Mouse (Mus musculus) limb, embryonic 10.5 days (tissue): ENCODE measurements around the gene Glt28d2. TPM values are rescaled to one million over a fixed set of nuclear protein-coding genes. Genes with fewer than 3 reads are reported as not detected.

ENCODE experiments used
- DNase-seq: peaks from one replicate; pipeline ENCODE4 v3.0.0-alpha.2; 2017; ENCODE audit warnings: low spot score
- H3K27ac ChIP-seq: fragments of 300-500 bp; sonication (generic); 2 replicates; pipeline ENCODE4 v1.5.1; 2016; ENCODE audit warnings: mild to moderate bottlenecking
- H3K27me3 ChIP-seq: fragments of 300-500 bp; sonication (generic); 2 replicates; pipeline ENCODE4 v1.6.1; 2016; ENCODE audit warnings: low read depth, mild to moderate bottlenecking; ENCODE audit not compliant: poor library complexity, severe bottlenecking
- H3K36me3 ChIP-seq: fragments of 300-500 bp; sonication (generic); 2 replicates; pipeline ENCODE4 v1.6.1; 2016; ENCODE audit warnings: mild to moderate bottlenecking, moderate library complexity
- H3K4me1 ChIP-seq: fragments of 300-500 bp; sonication (generic); 2 replicates; pipeline ENCODE4 v1.6.1; 2016
- H3K4me3 ChIP-seq: fragments of 300-500 bp; sonication (generic); 2 replicates; pipeline ENCODE4 v1.5.1; 2016; ENCODE audit warnings: mild to moderate bottlenecking, moderate library complexity
- H3K9me3 ChIP-seq: fragments of 300-500 bp; sonication (generic); replicated peaks from 2 replicates; pipeline ENCODE4 v1.6.1; 2016; ENCODE audit warnings: mild to moderate bottlenecking
- WGBS: fragments of 180-500 bp; shearing (Covaris S2); methylation state at CpG from one replicate; pipeline ENCODE4 v1.1.7; 2016; 5-methylcytosine and 5-hydroxymethylcytosine counted together
- polyA plus RNA-seq: library from polyadenylated mRNA; unstranded; fragments of >200 nt; fragmentation: Nextera tagmentation; extraction: Ambion mirVana; gene quantifications from 2 replicates; pipeline ENCODE4 v1.2.1, GENCODE M21; 2016

The Glt28d2 gene
- polyA plus RNA-seq, 1 experiment from 2014 or later, result 0.85 TPM

DNA sequence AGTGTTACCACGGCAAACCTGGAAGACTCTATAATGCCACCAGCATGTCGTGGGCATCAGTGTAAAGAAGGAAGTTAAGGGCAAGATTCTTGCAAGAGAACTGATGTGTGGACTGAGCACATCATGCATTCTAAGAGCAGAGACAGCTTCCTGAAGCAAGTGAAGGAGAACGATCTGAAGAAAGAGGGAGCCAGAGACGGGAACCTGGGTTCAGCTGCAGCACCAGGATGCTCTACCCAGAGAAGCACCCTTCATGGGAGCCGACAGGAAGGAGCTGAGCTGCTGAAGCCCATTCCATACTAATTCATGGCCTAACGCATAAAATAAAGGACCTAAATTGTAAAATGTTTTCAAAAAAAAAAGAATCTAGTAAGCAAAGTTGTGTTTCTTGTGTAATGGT is 27.5 kb upstream of the Glt28d2 start:
- no peaks in the 10 kb centered on the region for H3K9me3 ChIP-seq
- H3K27ac ChIP-seq, result no peak overlapping the region
- H3K36me3 ChIP-seq, result no peaks in the 10 kb centered on the region
- DNase-seq, result no peak
- H3K4me3 ChIP-seq, result no peak overlapping the region
- 95% methylated on average over 6 of the region's 6 CpGs for WGBS
- H3K4me1 ChIP-seq, result no peaks in the 10 kb centered on the region
- H3K27me3 ChIP-seq, result no peaks in the 10 kb centered on the region

DNA sequence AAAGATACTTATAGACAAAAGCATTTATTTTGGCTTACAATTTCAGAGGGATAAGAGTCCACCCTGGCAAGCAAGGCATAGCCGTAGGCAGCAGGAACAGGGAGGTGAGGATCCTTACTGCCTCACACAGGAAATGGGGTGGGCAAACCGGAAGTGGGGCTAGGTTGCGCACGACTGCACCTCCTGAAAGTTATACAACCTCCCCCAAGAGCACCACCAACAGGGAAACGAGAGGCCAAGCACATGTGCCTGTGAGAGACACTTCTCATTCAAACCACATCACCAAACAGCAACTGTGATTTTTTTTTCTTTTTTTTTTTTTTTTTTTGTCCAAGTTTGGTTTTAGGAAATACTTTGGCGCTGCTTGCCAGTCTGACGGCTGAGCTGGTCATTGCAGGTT is 19.8 kb upstream of the Glt28d2 start:
- no peak for DNase-seq
- no peaks in the 10 kb centered on the region for H3K4me1 ChIP-seq
- no peaks in the 10 kb centered on the region for H3K36me3 ChIP-seq
- no peak overlapping the region for H3K27ac ChIP-seq
- H3K27me3 ChIP-seq, result no peaks in the 10 kb centered on the region
- H3K9me3 ChIP-seq, result no peaks in the 10 kb centered on the region
- H3K4me3 ChIP-seq, result no peak overlapping the region
- 88% methylated on average over 7 of the region's 7 CpGs for WGBS

DNA sequence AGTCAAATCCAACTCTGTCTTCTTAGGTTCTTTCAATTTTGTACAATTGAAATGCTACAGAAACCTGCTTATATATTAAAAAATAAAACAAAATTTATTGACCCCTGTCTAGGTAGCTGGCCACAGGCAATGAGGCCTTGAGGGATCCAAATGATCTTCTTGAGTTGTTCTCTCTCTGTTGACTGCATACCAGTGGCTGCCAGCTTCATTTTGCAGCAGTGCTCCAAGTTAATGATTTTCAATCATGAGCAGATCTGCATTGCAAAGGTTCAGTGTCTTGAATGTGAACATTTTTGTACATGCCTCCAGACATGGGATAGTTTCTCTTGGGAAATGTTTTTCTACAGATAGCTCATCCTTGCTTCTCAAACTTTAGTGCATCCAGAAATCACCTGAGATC is 17.1 kb upstream of the Glt28d2 start:
- no peaks in the 10 kb centered on the region for H3K4me1 ChIP-seq

DNA sequence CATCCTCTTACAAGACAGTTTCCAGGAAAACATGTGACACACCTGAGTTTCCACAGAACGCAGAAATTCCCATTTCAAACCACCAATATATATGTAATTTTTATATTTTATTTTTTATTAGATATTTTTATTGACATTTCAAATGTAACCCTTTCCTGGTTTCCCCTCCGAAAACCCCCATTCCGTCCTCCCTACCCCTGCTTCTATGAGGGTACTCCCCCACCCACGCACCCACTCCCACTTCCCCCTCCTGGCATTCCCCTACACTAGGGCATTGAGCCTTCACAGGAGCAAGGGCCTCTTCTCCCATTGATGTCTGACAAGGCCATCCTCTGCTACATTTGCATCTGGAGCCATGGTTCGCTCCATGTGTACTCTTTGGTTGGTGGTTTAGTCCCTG is 7.7 kb upstream of the Glt28d2 start:
- Histone ChIP-seq H3K36me3 (no peaks in the 10 kb centered on the region), H3K4me1 (no peaks in the 10 kb centered on the region), H3K27ac (no peak overlapping the region), H3K9me3 (no peaks in the 10 kb centered on the region), H3K4me3 (no peak overlapping the region), H3K27me3 (no peaks in the 10 kb centered on the region)
- DNase-seq, result no peak
- whole genome bisulfite sequencing, result 91% methylated on average over 5 of the region's 5 CpGs

More for the DNA sequence above, 17.1 kb upstream of the Glt28d2 start:
- Histone ChIP-seq H3K9me3 (no peaks in the 10 kb centered on the region), H3K27me3 (no peaks in the 10 kb centered on the region), H3K27ac (no peak overlapping the region), H3K4me3 (no peak overlapping the region), H3K36me3 (no peaks in the 10 kb centered on the region)
- DNase-seq, result no peak

DNA sequence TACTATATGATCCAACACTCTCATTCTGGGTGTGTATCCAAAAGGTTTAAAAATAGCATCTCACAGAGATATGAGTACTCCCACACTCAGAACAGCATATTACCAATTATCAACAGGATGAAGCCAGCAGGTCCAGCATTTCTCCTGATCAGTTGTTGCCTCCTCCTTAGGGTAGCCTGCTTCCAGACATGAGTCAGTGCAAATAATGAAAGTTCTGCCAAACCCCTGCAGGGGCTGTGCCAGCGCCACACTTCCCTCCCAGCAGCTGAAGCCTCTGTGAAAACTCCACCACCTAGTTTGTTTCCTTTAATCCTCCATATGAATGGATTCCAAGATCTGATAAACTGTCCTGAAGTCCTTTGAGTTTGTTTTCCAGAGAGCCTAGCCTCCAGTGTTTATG is 4.3 kb upstream of the Glt28d2 start:
- WGBS, result 77% methylated on average over 1 of the region's 1 CpGs
- DNase-seq, result no peak
- no peaks in the 10 kb centered on the region for H3K9me3 ChIP-seq
- no peak overlapping the region for H3K27ac ChIP-seq
- no peaks in the 10 kb centered on the region for H3K36me3 ChIP-seq
- no peak overlapping the region for H3K4me3 ChIP-seq
- H3K4me1 ChIP-seq, result peaks cover 18% of the 10 kb centered on the region
- H3K27me3 ChIP-seq, result peaks cover 25% of the 10 kb centered on the region

DNA sequence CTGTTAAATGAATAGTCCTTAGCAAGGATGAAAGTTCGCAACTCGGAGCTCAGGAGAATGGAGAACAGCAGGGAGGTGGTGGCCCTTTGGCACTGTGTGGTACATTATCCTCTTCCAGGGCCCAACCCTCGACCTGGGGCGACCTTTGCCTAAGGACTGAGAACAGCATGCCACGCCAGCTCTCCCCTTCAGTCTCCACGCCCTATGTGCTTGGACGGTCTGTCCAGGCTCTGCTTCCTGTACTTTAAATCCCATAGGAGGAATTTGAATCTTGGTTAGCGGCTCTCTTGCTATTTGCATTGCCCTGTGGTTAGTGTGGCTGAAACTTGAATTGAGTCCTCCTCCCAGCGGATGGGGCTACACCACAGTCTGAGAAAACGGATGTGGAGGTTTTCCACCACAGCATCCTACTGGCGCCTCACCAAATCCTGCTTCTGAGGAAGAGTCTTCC is 930 bp upstream of the Glt28d2 start:
- Histone ChIP-seq H3K4me3 (peak overlapping the region; percentile 65), H3K27me3 (peaks cover 43% of the 10 kb centered on the region), H3K9me3 (no peaks in the 10 kb centered on the region), H3K36me3 (no peaks in the 10 kb centered on the region), H3K27ac (no peak overlapping the region), H3K4me1 (peaks cover 19% of the 10 kb centered on the region)
- peak; percentile 35 for DNase-seq
- WGBS, result 14% methylated on average over 11 of the region's 11 CpGs

DNA sequence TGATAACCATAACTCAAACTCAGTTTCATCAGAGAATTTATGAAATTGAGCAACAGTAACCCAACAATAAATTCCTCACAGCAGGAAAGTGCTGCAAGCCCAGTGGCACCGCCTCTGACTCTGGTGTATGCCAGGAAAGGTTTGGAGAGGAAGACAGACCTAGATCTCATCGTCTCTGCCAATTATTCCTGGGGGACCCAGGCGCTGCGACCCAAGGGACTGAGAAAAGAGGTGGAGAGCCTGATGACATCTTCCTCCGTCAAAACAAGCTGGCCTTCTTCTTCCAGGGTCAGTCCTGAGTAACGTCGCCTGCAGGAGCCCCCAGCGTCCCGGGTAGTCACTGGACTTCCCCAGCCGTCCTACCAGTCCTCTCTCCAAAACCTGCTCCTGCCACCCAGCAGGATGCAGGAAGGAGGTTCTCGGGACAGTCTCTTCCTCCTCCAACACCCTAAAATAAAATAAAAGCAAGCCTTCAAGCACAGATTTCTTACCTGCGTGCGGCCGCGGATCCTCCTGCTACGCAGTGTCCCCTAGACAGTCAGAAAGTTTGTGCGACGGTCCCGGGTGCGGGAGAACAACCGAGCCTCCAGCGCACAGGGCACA is 579 bp downstream of the Glt28d2 start:
- Histone ChIP-seq H3K4me1 (peaks cover 19% of the 10 kb centered on the region), H3K36me3 (no peaks in the 10 kb centered on the region), H3K4me3 (peak overlapping the region; percentile 65), H3K27me3 (peaks cover 43% of the 10 kb centered on the region), H3K9me3 (no peaks in the 10 kb centered on the region), H3K27ac (peak overlapping the region; percentile 76)
- WGBS, result 3% methylated on average over 22 of the region's 22 CpGs
- peak; percentile 34 for DNase-seq

DNA sequence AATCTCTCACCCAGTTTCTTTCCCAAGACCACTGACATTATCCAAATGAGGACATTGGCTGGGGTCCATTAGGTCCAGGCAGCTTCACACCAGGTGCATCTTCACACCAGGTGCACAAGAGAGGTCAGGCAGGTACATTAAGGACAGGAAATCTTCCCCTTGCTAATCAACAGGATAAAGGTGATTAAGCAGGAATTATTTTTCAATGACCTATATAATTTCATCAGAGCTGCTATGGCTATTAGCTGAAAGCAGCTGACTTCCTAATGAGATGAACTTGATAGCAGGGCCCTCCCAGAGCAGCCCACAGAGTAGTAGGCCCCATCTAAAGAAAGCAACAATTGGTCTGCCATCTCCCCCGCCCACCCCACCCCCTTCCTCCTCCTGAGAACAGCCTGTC is 1.4 kb downstream of the Glt28d2 start:
- WGBS, result 42% methylated on average over 1 of the region's 1 CpGs
- Histone ChIP-seq H3K27me3 (peaks cover 43% of the 10 kb centered on the region), H3K9me3 (no peaks in the 10 kb centered on the region), H3K27ac (no peak overlapping the region), H3K4me1 (peaks cover 19% of the 10 kb centered on the region), H3K4me3 (no peak overlapping the region), H3K36me3 (no peaks in the 10 kb centered on the region)
- DNase-seq, result no peak

DNA sequence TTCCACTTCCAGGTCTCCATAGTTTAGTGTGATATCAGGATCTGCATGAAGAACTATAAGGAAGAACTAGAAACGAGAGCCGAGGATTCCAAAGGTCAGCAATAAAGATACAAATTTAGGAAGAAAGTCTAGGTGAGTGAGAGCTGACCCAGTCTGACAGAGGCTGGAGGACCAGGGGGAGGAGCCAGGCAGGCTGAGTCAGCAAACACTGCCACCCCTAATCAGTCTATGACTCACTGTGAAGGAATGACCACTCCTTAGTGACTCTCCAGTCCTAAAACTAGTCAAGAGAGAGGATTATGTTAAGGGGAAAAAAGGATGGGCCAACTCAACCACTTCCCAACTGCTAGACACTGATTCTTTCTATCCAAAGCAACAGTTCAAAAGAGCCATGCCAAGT is 6.6 kb downstream of the Glt28d2 start:
- Histone ChIP-seq H3K4me1 (no peaks in the 10 kb centered on the region), H3K9me3 (no peaks in the 10 kb centered on the region), H3K27ac (no peak overlapping the region), H3K4me3 (no peak overlapping the region), H3K36me3 (no peaks in the 10 kb centered on the region), H3K27me3 (peaks cover 9% of the 10 kb centered on the region)
- no peak for DNase-seq
- WGBS, result 86% methylated on average over 2 of the region's 2 CpGs

DNA sequence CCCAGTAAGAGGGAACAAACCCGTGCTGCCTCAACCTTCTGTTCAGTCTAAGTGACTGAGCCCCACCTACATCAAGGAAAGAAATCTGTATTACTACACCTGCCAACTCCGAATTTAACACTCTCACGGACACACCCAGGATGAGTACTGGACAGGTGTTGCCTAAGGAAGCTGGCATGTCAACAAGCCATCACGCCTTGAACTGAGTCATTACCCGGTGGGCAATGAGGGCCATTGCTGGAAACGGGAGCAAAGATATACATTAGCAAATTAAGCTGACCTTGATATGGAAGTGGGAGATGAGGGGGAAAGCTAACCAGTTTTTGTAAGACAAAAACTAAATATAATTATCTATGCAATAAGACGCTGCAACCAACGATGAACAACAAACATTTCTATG is 7.2 kb downstream of the Glt28d2 start:
- no peaks in the 10 kb centered on the region for H3K9me3 ChIP-seq
- no peak for DNase-seq
- WGBS, result 91% methylated on average over 8 of the region's 8 CpGs

DNA sequence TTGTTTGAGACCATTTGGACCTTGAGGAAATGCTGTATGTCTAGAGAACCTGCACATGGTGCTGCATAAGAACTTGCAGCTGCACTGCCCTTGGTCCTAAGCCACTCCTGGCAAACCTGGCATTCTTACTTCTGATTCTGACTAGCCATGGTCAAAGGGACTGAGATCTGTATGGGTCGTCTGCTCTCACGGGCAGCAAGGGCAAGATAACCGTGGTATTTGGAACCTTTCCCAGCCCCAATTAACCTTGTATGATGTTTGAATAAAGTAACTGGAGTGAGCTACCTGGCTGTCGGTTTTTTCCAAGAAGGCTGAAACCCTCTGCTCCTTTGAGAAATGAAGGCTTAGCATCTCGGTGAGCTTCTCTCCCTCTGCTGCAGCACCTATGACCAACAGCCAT is 8.4 kb downstream of the Glt28d2 start:
- H3K4me3 ChIP-seq, result no peak overlapping the region
- H3K27ac ChIP-seq, result no peak overlapping the region
- DNase-seq, result no peak
- 87% methylated on average over 5 of the region's 5 CpGs for WGBS
- H3K4me1 ChIP-seq, result no peaks in the 10 kb centered on the region
- no peaks in the 10 kb centered on the region for H3K27me3 ChIP-seq
- H3K36me3 ChIP-seq, result no peaks in the 10 kb centered on the region
- H3K9me3 ChIP-seq, result no peaks in the 10 kb centered on the region

More for the DNA sequence above, 7.2 kb downstream of the Glt28d2 start:
- H3K4me3 ChIP-seq, result no peak overlapping the region
- peaks cover 2% of the 10 kb centered on the region for H3K27me3 ChIP-seq
- no peak overlapping the region for H3K27ac ChIP-seq
- H3K4me1 ChIP-seq, result no peaks in the 10 kb centered on the region
- no peaks in the 10 kb centered on the region for H3K36me3 ChIP-seq

DNA sequence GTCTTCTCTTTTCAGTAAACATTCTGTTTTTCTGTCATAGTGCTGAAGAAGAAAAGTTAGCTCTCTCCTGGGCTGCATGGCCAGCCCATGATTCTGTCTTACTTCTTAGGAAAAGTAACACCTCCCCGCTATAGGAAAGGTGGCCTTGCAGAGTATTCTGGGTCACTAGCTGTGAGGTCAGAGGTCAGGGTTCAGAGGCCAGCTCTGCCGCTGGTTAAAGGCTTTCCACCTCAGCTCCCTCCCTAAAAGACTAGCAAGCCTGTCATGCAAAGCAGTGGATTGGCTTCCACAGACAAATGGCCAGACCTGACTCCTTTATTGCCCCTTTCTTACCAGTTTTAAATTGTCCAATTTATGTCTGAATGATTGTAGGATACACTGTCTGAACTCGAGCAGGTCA is 23.3 kb downstream of the Glt28d2 start:
- WGBS, result 29% methylated on average over 3 of the region's 3 CpGs
- no peaks in the 10 kb centered on the region for H3K36me3 ChIP-seq
- H3K4me1 ChIP-seq, result peaks cover 3% of the 10 kb centered on the region; the same call in 1 of the 2 replicates
- no peaks in the 10 kb centered on the region for H3K9me3 ChIP-seq
- H3K4me3 ChIP-seq, result no peak overlapping the region
- H3K27ac ChIP-seq, result no peak overlapping the region
- no peak for DNase-seq
- H3K27me3 ChIP-seq, result no peaks in the 10 kb centered on the region

DNA sequence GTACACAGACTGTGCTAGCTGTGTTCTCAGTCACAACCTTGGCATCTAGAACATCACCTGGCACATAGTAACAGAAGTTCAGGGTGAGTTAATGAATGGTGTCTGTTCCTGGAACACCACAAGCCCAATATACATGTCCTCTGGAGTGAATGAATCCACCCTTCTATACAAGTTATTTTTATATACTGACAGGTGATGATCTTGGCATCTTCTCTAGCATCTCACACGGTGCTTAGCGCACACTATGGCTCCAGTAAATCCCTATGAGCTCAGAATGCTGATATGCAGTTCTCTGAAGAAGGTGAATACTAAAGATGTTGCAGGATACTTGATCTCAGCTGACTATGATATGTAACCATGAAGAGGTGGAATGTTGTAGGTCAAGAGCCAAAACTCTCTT is 24.4 kb downstream of the Glt28d2 start:
- no peak for DNase-seq
- Histone ChIP-seq H3K4me1 (peaks cover 13% of the 10 kb centered on the region; the same call in 1 of the 2 replicates), H3K27ac (no peak overlapping the region), H3K36me3 (no peaks in the 10 kb centered on the region), H3K27me3 (no peaks in the 10 kb centered on the region), H3K9me3 (no peaks in the 10 kb centered on the region), H3K4me3 (no peak overlapping the region)
- 92% methylated on average over 2 of the region's 2 CpGs for WGBS

DNA sequence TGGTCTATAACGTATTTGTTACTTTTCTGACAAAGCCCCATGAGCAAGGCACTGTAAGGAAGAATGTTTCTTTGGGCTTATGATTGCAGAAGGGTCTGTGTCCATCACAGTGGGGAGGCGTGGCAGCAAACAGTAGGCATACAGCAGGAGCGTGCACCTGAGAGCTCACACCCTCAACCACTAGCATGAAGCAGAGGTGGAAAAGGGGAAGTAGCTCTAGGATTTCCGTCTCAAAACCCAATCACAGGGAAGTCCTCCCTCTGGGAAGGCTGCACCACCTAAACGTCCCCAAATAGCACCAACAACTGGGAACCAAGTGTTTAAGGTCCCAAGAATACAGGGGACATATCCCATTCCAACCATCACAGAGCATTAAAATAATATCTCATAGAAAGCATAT is 26.3 kb downstream of the Glt28d2 start:
- WGBS, result 88% methylated on average over 5 of the region's 5 CpGs
- no peak overlapping the region for H3K4me3 ChIP-seq
- H3K36me3 ChIP-seq, result no peaks in the 10 kb centered on the region
- no peaks in the 10 kb centered on the region for H3K27me3 ChIP-seq
- no peak overlapping the region for H3K27ac ChIP-seq
- peaks cover 18% of the 10 kb centered on the region; the same call in 1 of the 2 replicates for H3K4me1 ChIP-seq
- H3K9me3 ChIP-seq, result no peaks in the 10 kb centered on the region
- DNase-seq, result no peak
